Mouse (Mus musculus): ENCODE measurements around the gene Agbl1. TPM values are rescaled to one million over a fixed set of nuclear protein-coding genes. Genes with fewer than 3 reads are reported as not detected.
"Not testable (repeated sequence)": the region's sequence is repeated elsewhere in the genome, so short reads cannot be mapped to it uniquely, and the experiment has no call there.

The Agbl1 gene
- not detected for polyA plus RNA-seq (2021)

- in situ Hi-C loops (cut with MboI; ENCODE audit: low pct_unique_long_range_greater_than_20kb): no loop called here
- no peak for TF ChIP-seq CTCF (IDR thresholded peaks at IDR 0.05)
- H3K27me3 ChIP-seq: no peaks in the 10 kb centered on the region
- DNase-seq (ENCODE audit: low read depth, low spot score) (no peak), ATAC-seq (no peak)
- POLR2A ChIA-PET: no interaction called here
- CTCF ChIA-PET: no interaction called here
These were observed at the start of gene Agbl1 for GRCm38 (mm10) chr7:76229311-76229937. Agbl1 (plus strand) TSS chr7:76229887.

GRCm38 (mm10) chr7:76185005-76185658 lies 44.6 kb upstream of the Agbl1 start:
- H3K27me3 ChIP-seq: no peaks in the 10 kb centered on the region
- TF ChIP-seq CTCF (IDR thresholded peaks at IDR 0.05): no peak
- in situ Hi-C loops (cut with MboI; ENCODE audit: low pct_unique_long_range_greater_than_20kb): no loop called here
- ATAC-seq (no peak), DNase-seq (ENCODE audit: low read depth, low spot score) (no peak)
- ChIA-PET POLR2A (no interaction called here), CTCF (no interaction called here)

GRCm38 (mm10) chr7:76185681-76186121 lies 44.0 kb upstream of the Agbl1 start:
- no peaks in the 10 kb centered on the region for H3K27me3 ChIP-seq
- CTCF ChIA-PET: no interaction called here
- ATAC-seq: no peak
- in situ Hi-C loops (cut with MboI; ENCODE audit: low pct_unique_long_range_greater_than_20kb): no loop called here
- DNase-seq (ENCODE audit: low read depth, low spot score): no peak
- POLR2A ChIA-PET: no interaction called here
- no peak for TF ChIP-seq CTCF (IDR thresholded peaks at IDR 0.05)

DNA sequence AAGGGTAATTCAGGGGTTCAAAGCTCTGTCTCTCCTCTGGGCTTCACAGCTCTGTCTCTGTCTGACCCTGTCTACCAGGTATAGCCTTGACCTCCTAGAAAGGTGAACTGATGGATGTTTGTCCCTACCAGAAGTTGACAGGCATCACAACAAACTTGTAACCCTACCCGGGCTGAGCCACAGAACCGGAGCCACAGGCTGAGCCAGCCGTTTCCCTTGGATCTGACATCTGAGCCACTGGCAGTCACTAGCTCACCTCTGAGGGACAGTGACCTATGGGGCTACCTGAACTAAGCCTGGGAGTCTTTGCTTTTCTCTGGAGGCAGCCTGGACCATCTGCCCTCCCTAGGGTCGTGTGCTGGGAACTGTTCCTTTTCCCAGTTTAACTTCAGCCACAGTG lies 11.1 kb upstream of the Agbl1 start:
- CTCF ChIA-PET: no interaction called here

DNA sequence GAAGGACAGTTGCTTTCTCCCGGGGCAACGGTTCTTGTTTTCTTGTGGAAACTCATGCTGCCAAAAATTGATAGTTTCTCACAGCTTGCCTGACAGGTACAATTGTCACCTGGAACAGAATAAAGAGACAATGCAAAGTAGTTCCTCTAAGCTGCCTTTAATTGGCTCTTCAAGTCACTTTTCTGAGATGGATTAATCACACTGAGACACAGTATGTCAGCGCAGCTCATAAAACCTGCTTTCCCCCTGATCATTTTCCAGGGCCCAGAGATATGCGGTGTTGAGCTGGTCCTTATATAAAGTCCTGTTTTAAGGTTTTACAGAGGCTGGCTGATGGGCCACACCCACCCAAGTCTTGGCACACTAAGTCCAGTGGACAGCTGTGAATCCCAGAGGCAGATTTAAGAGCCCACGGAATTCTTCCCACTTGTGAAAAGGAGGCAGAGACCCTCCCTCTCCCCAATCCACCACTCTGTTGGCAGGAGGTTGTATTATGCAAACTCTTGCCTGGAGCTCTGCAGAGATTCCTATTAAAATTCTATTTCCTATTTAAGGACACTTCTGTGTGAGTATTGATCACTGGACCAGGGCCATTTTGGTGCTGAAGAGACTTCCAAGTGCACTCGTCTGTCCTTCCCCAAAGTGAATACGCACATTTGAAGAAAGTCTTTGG lies 9.8 kb upstream of the Agbl1 start:
- CTCF ChIA-PET: interaction anchor here (0.7 kb wide), 1 partner anchor 9 kb away, joined by 3 read pairs; no protein-coding TSS in a partner anchor
- in situ Hi-C loops (cut with MboI; ENCODE audit: low pct_unique_long_range_greater_than_20kb): no loop called here
- no peak for ATAC-seq

More for the DNA sequence above, 11.1 kb upstream of the Agbl1 start:
- POLR2A ChIA-PET: no interaction called here
- in situ Hi-C loops (cut with MboI; ENCODE audit: low pct_unique_long_range_greater_than_20kb): no loop called here
- ATAC-seq (no peak), DNase-seq (ENCODE audit: low read depth, low spot score) (no peak)
- H3K27me3 ChIP-seq: no peaks in the 10 kb centered on the region
- TF ChIP-seq CTCF (IDR thresholded peaks at IDR 0.05): no peak

DNA sequence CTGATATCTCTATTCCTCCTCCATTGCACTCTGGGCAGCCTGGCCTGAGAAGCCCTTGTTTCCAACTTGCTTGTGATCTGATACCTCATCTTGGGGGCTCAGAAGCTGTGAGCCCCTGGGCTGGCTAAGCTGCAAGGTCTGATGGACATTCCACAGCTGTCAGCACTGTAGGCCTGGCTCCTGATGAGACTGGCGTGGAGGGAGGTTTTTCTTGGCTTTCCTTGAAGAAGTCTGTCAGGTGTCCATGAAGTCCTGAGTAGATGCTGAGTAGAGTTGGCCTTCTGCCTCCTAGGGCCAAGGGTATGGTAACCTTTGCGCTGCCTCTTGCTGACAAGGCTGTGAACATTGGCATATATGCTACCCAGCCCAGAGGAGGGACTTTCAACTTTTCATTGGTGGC lies 7.0 kb upstream of the Agbl1 start:
- CTCF ChIA-PET: no interaction called here
- no peaks in the 10 kb centered on the region for H3K27me3 ChIP-seq
- in situ Hi-C loops (cut with MboI; ENCODE audit: low pct_unique_long_range_greater_than_20kb): no loop called here
- POLR2A ChIA-PET: no interaction called here
- no peak for TF ChIP-seq CTCF (IDR thresholded peaks at IDR 0.05)
- DNase-seq (ENCODE audit: low read depth, low spot score) (no peak), ATAC-seq (no peak)

More for the DNA sequence above, 9.8 kb upstream of the Agbl1 start:
- DNase-seq (ENCODE audit: low read depth, low spot score): no peak
- TF ChIP-seq CTCF (IDR thresholded peaks at IDR 0.05): no peak
- no peaks in the 10 kb centered on the region for H3K27me3 ChIP-seq
- POLR2A ChIA-PET: no interaction called here

DNA sequence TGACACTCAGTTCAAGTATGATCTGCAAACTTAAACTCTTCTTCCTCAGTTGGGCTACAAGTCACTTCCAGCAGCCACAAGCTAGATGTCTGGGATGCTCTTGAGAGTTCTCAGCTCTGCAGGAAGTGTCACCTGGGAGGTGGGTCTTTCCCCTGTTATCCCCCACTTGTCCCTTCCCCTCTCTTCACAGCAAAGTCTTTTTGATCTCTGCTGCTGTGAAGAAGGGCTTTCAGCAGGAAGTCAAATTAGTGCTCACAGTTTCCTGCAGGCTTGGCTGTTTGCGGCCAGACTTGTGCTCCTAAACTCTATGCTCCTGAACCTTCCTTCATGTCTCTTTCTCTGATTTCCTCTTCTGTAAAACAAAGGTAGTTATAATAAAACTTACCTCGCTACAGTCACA lies 806 bp upstream of the Agbl1 start:
- DNase-seq (ENCODE audit: low read depth, low spot score): no peak
- H3K27me3 ChIP-seq: no peaks in the 10 kb centered on the region
- ChIA-PET POLR2A (no interaction called here), CTCF (no interaction called here)
- no peak for TF ChIP-seq CTCF (IDR thresholded peaks at IDR 0.05)
- no peak for ATAC-seq
- in situ Hi-C loops (cut with MboI; ENCODE audit: low pct_unique_long_range_greater_than_20kb): no loop called here

DNA sequence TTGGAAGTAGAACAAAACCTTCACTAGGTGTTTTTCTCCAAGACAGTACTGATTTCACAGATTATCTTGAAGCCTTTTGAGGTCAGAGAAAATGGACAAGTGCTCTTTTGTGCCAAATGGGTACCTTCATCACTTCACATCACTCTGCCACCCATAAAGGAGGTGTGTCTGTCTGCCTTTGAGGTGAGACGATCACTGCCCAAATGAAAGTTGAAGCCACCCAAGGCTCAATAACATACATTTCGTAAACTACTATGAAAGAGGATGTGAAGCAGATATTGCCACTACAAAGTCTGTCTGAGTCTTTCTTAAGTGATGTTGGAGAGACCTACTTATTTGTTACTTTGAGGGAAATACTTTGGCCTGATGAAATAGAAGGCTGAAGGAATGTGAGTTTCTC lies 4.6 kb downstream of the Agbl1 start:
- H3K27me3 ChIP-seq: no peaks in the 10 kb centered on the region
- POLR2A ChIA-PET: no interaction called here
- in situ Hi-C loops (cut with MboI; ENCODE audit: low pct_unique_long_range_greater_than_20kb): no loop called here
- CTCF ChIA-PET: no interaction called here
- DNase-seq (ENCODE audit: low read depth, low spot score): no peak
- TF ChIP-seq CTCF (IDR thresholded peaks at IDR 0.05): no peak
- ATAC-seq: no peak

DNA sequence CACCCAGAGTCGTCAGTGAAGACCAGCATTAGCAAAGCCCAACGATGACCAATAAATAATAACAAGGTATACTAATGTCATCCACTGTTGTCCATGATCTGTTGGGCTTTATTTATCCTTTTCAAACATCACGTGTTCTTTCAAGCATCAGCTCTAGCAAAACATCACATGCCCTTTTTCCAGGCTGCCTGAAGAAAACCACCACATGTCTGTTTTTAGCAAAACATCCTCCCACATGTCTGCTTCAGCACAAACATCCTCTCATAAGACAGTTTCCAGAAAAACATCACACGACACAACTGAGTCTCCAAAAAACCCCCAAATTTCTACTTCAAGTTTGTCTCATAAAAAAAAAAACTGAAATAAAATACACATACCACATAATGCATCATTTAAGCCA lies 7.8 kb downstream of the Agbl1 start:
- in situ Hi-C loops (cut with MboI; ENCODE audit: low pct_unique_long_range_greater_than_20kb): no loop called here
- no peaks in the 10 kb centered on the region for H3K27me3 ChIP-seq
- ChIA-PET POLR2A (no interaction called here), CTCF (no interaction called here)
- no peak for ATAC-seq
- no peak for DNase-seq (ENCODE audit: low read depth, low spot score)
- TF ChIP-seq CTCF (IDR thresholded peaks at IDR 0.05): no peak

DNA sequence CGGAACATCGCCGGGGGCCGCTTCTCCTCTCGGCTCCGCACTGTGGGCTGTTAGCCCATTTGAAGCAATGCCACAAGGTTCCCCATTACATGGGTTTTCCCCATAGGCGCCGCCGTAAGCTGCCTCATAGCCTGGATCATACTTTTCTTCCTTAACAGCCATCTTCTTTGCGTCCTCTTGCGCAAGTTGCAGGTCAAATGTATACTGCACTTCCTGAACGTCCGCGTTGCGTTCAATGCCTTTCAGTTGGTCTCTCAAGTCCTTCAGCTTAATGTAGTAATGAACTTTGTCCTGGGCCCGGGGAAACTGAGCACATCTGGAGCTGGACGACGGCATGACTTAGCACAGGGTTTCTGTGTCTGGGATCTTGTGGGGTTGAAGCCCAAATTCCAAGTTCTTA lies 15.2 kb downstream of the Agbl1 start:
- POLR2A ChIA-PET; DNase-seq (ENCODE audit: low read depth, low spot score); in situ Hi-C loops (cut with MboI; ENCODE audit: low pct_unique_long_range_greater_than_20kb); ATAC-seq; H3K27me3 ChIP-seq; CTCF ChIA-PET: not testable (repeated sequence)

GRCm38 (mm10) chr7:76275061-76275460 lies 45.4 kb downstream of the Agbl1 start:
- ChIA-PET CTCF (no interaction called here), POLR2A (interaction anchor here (0.6 to 0.7 kb wide), 2 partner anchors 8 to 176 kb away, joined by 3 read pairs; no protein-coding TSS in a partner anchor)
- no peaks in the 10 kb centered on the region for H3K27me3 ChIP-seq
- in situ Hi-C loops (cut with MboI; ENCODE audit: low pct_unique_long_range_greater_than_20kb): no loop called here
- ATAC-seq (no peak), DNase-seq (ENCODE audit: low read depth, low spot score) (no peak)
- no peak for TF ChIP-seq CTCF (IDR thresholded peaks at IDR 0.05)

All from Patski (cell line).